Comparison of ENCODE assay signal across 19 mouse cellular contexts in genomic region chr5:38027656-38028055, GRCm38 (mm10). TPM values are rescaled to one million over a fixed set of nuclear protein-coding genes. Genes with fewer than 3 reads are reported as not detected.
DNase-seq lines count a peak whose midpoint lies in the region; ATAC-seq lines count a peak whose summit lies in the region.
"Had no signal": no experiment of that assay in that cellular context is flagged by ENCODE, and none has a peak within 500 bp of the region (broad histone marks: within the 10 kb centered on the region; RNA-seq: fewer than 3 reads in every experiment).

No protein-coding gene starts in this region.

- H3K9me3 ChIP-seq in embryonic facial prominence, embryonic 11.5 days (replicated peaks; ENCODE audit: control insufficient read depth, low read length), result no peaks in the 10 kb centered on the region
- H3K9me3 ChIP-seq: embryonic facial prominence, embryonic 12.5 days; forebrain, embryonic 13.5 days; heart, embryonic 15.5 days; hindbrain, embryonic 13.5 days had no signal

- H3K4me3 ChIP-seq in embryonic facial prominence, embryonic 11.5 days (ENCODE audit: low read depth, low read length), result no peak overlapping the region
- H3K4me3 ChIP-seq: embryonic facial prominence, embryonic 12.5 days; forebrain, embryonic 13.5 days; heart, adult 2 months; heart, embryonic 15.5 days; hindbrain, embryonic 13.5 days had no signal

- no peaks in the 10 kb centered on the region for H3K4me1 ChIP-seq in embryonic facial prominence, embryonic 11.5 days (ENCODE audit: control insufficient read depth, insufficient read depth, low read length)
- H3K4me1 ChIP-seq: embryonic facial prominence, embryonic 12.5 days; forebrain, embryonic 13.5 days; heart, embryonic 15.5 days; hindbrain, embryonic 13.5 days had no signal

- H3K36me3 ChIP-seq in embryonic facial prominence, embryonic 11.5 days (replicated peaks; ENCODE audit: control insufficient read depth, insufficient read depth, low read depth, low read length), result no peaks in the 10 kb centered on the region
- H3K36me3 ChIP-seq: embryonic facial prominence, embryonic 12.5 days; heart, embryonic 15.5 days; hindbrain, embryonic 13.5 days had no signal

- WGBS in embryonic facial prominence, embryonic 11.5 days, result 53% methylated on average over 5 of the region's 5 CpGs

- H3K27ac ChIP-seq in embryonic facial prominence, embryonic 11.5 days (replicated peaks; ENCODE audit: low read depth, low read length), result no peak overlapping the region
- H3K27ac ChIP-seq: embryonic facial prominence, embryonic 12.5 days; forebrain, embryonic 13.5 days; heart, adult 2 months; heart, embryonic 15.5 days; hindbrain, embryonic 13.5 days; hindbrain, postnatal 0 days had no signal

- ATAC-seq in embryonic facial prominence, embryonic 11.5 days (replicated peaks; ENCODE audit: insufficient number of reproducible peaks, low FRiP score, low TSS enrichment, low read depth), result no peak
- ATAC-seq: forebrain, embryonic 13.5 days; hindbrain, postnatal 0 days had no signal

- H3K9ac ChIP-seq in embryonic facial prominence, embryonic 11.5 days (replicated peaks; ENCODE audit: low read length), result no peak overlapping the region
- H3K9ac ChIP-seq: embryonic facial prominence, embryonic 12.5 days; forebrain, embryonic 13.5 days; heart, embryonic 15.5 days; hindbrain, embryonic 13.5 days had no signal

- no peaks in the 10 kb centered on the region for H3K27me3 ChIP-seq in embryonic facial prominence, embryonic 11.5 days (ENCODE audit: control insufficient read depth, insufficient read depth, low read length)
- H3K27me3 ChIP-seq: embryonic facial prominence, embryonic 12.5 days; hindbrain, embryonic 13.5 days had no signal

- no peak overlapping the region for H3K4me2 ChIP-seq in embryonic facial prominence, embryonic 11.5 days (ENCODE audit: low read depth, low read length)
- H3K4me2 ChIP-seq: embryonic facial prominence, embryonic 12.5 days; forebrain, embryonic 13.5 days; heart, embryonic 11.5 days; heart, embryonic 15.5 days; hindbrain, embryonic 13.5 days had no signal

- DNase-seq in 3T3-L1 (ENCODE audit: low read depth, low spot score) (peak; percentile 86), NIH3T3 (ENCODE audit: low read depth) (peak; percentile 68)
- peak; percentile 39 for DNase-seq in embryonic facial prominence, embryonic 11.5 days (ENCODE audit: low spot score)
- DNase-seq in right cerebral cortex, postnatal 14 days, result no peak
- no peak for DNase-seq in c-Kit-positive CD71-positive TER-119-positive erythroid progenitor cells, embryonic 14.5 days (ENCODE audit: low spot score)
- no peak for DNase-seq in adrenal gland, postnatal 25 days
- DNase-seq: adrenal gland, postnatal 14 days; cerebellum, adult 2 months; cerebellum, postnatal 10 days; gastrocnemius, postnatal 10 days; heart, adult 2 months; heart, postnatal 14 days; kidney, adult 11 months had no signal

RNA-seq across cellular contexts. Expression of gene Stx18, which starts 10.9 kb away (rescaled TPM):
- 65.1 and 71.4 TPM in 2 replicates for polyA plus RNA-seq in embryonic facial prominence, embryonic 11.5 days (2014; fragmentation: Nextera tagmentation; extraction: Ambion mirVana)
- total RNA-seq in adrenal gland, postnatal 25 days (2021), result 30.4 and 32.7 TPM in 2 replicates

Comparison
In these comparisons a context has a peak if more than half of its experiments do, and no peak if none do; other contexts are left out.
1. DNase-seq: peak in 3T3-L1 (single experiment), NIH3T3 (single experiment) and embryonic facial prominence, embryonic 11.5 days (single experiment); none in right cerebral cortex, postnatal 14 days (single experiment), c-Kit-positive CD71-positive TER-119-positive erythroid progenitor cells, embryonic 14.5 days (single experiment) and adrenal gland, postnatal 25 days (single experiment).